Mouse (Mus musculus) hindbrain, embryonic 14.5 days (tissue): ENCODE results near the gene Tstd3. TPM values are rescaled to one million over a fixed set of nuclear protein-coding genes. Genes with fewer than 3 reads are reported as not detected.

Source experiments
- ATAC-seq: fragments of 200-750 bp; cut with Nextera tagmentation; 2 replicates; pipeline ENCODE4 v1.8.0; 2017; ENCODE audit warnings: moderate number of reproducible peaks, mild to moderate bottlenecking, moderate TSS enrichment, moderate library complexity; ENCODE audit not compliant: low FRiP score
- DNase-seq: peaks from one replicate; pipeline ENCODE4 v3.0.0-alpha.2; 2015; ENCODE audit warnings: low spot score
- H3K27ac ChIP-seq: fragments of 300-500 bp; sonication (generic); 2 replicates; pipeline ENCODE4 v1.5.1; 2014; ENCODE audit warnings: mild to moderate bottlenecking, moderate library complexity
- H3K27me3 ChIP-seq: fragments of 300-500 bp; sonication (generic); 2 replicates; pipeline ENCODE4 v1.6.1; 2014; ENCODE audit warnings: mild to moderate bottlenecking, low read length, mixed read lengths; ENCODE audit not compliant: control insufficient read depth, insufficient read depth
- H3K36me3 ChIP-seq: fragments of 300-500 bp; sonication (generic); replicated peaks from 2 replicates; pipeline ENCODE4 v1.6.1; 2014; ENCODE audit not compliant: control insufficient read depth, insufficient read depth
- H3K4me1 ChIP-seq: fragments of 300-500 bp; sonication (generic); replicated peaks from 2 replicates; pipeline ENCODE4 v1.6.1; 2014; ENCODE audit warnings: antibody characterized with exemption, low read length, mixed read lengths; ENCODE audit not compliant: control insufficient read depth, insufficient read depth
- H3K4me2 ChIP-seq: fragments of 300-500 bp; sonication (generic); replicated peaks from 2 replicates; pipeline ENCODE4 v1.6.1; 2014; ENCODE audit warnings: mild to moderate bottlenecking, moderate library complexity
- H3K4me3 ChIP-seq: fragments of 300-500 bp; sonication (generic); replicated peaks from 2 replicates; pipeline ENCODE4 v1.5.1; 2014; ENCODE audit warnings: mild to moderate bottlenecking, low read length
- H3K9ac ChIP-seq: fragments of 300-500 bp; sonication (generic); 2 replicates; pipeline ENCODE4 v1.6.1; 2014
- H3K9me3 ChIP-seq: fragments of 300-500 bp; sonication (generic); 2 replicates; pipeline ENCODE4 v1.6.1; 2016; ENCODE audit warnings: low read length; ENCODE audit not compliant: control insufficient read depth
- WGBS: fragments of 180-500 bp; shearing (Covaris S2); extraction: QIAGEN DNeasy Blood & Tissue Kit; methylation state at CpG from one replicate; pipeline ENCODE4 v1.1.7; 2014; 5-methylcytosine and 5-hydroxymethylcytosine counted together
- polyA plus RNA-seq: library from polyadenylated mRNA; unstranded; fragments of >200 nt; fragmentation: Nextera tagmentation; extraction: Ambion mirVana; gene quantifications from 2 replicates; pipeline ENCODE4 v1.2.1, GENCODE M21; 2014

Tstd3 gene
- polyA plus RNA-seq, result 23.8 and 25.2 TPM in 2 replicates

DNA sequence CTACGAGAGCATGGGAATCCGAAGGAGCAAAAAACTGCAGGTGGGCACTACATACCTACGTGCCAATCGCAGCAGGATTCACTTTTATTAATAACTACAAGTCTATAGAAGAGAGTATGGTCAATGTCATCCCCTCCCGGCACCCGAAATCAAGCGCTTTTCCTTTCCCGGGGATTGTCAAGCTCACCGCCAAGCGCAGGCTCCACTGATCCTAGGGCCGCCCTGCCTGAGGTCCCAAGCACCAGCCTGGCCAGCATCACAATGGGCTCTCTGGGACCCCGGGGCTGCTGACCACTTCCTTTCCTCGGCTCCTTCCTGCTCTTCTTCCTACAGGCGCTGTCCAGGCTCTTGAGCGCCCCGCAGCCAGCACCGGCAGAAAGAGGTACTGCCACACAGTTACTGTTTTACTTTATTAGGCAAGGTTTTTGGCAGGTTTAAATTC is at the start of gene Tstd3, which contains the start of gene Usp45:
Gene Tstd3, minus strand, starts transcription at position 350 of the 442 bp plus-strand sequence.
Gene Usp45, plus strand, starts transcription at position 294 of the 442 bp plus-strand sequence.
- peak; percentile 93 for ATAC-seq
- Histone ChIP-seq H3K36me3 (no peaks in the 10 kb centered on the region), H3K27me3 (no peaks in the 10 kb centered on the region), H3K4me1 (no peaks in the 10 kb centered on the region), H3K9ac (peak within 1 kb of the TSS; percentile 57), H3K9me3 (no peaks in the 10 kb centered on the region), H3K4me3 (peak within 1 kb of the TSS; percentile 49), H3K4me2 (peak within 1 kb of the TSS; percentile 68), H3K27ac (peak within 1 kb of the TSS; percentile 10)
- peak; percentile 86 for DNase-seq
- 1% methylated on average over 17 of the region's 17 CpGs for WGBS

DNA sequence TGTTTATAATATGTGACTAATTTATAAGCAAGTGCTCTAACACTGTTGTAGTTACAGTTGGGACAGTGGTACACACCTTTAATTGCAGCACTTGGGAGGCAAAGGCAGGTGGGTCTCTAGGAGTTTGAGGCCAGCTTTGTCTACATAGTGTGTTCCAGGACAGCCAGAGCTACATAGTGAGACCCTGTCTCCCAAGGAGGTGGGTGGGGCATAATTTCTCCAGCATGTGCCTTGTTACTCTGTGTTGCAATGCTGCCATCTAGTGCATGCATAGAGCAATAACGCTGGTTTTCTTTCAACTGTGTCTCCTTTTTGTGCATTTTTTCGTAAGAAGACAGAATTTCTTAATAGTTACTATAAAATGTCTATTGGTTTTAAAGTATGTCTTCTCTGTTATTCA is 47.0 kb upstream of the Tstd3 start:
- 39% methylated on average over 2 of the region's 2 CpGs for WGBS
- no peak overlapping the region for H3K4me3 ChIP-seq
- H3K27me3 ChIP-seq, result no peaks in the 10 kb centered on the region
- ATAC-seq, result peak; percentile 87
- H3K36me3 ChIP-seq, result peaks cover 60% of the 10 kb centered on the region
- no peak overlapping the region for H3K4me2 ChIP-seq
- peak; percentile 84 for DNase-seq
- no peak overlapping the region for H3K27ac ChIP-seq
- no peaks in the 10 kb centered on the region for H3K4me1 ChIP-seq
- no peak overlapping the region for H3K9ac ChIP-seq
- no peaks in the 10 kb centered on the region for H3K9me3 ChIP-seq

DNA sequence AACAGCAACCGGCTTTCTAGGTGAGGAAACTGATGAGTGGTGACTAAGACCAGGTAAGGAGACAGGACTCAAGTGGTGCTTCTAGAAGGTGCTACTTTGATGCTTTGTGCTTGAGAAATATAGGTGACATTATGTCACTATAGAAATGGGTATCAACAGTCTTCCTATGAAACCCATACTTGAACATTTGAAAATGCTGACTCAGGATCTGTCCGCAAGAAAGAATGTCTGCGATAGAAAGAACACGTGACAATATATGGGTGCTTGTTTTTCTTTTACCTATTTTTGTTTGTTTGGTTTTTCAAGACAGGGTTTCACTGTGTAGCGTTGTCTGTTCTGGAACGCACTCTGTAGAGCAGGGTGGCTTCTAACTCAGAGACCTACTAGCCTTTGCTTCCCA is 45.6 kb upstream of the Tstd3 start:
- ATAC-seq (no peak), DNase-seq (no peak)
- Histone ChIP-seq H3K9me3 (no peaks in the 10 kb centered on the region), H3K4me3 (no peak overlapping the region), H3K27me3 (no peaks in the 10 kb centered on the region), H3K9ac (no peak overlapping the region), H3K4me2 (no peak overlapping the region), H3K4me1 (no peaks in the 10 kb centered on the region), H3K27ac (no peak overlapping the region), H3K36me3 (peaks cover 52% of the 10 kb centered on the region)
- 97% methylated on average over 6 of the region's 6 CpGs for whole genome bisulfite sequencing

DNA sequence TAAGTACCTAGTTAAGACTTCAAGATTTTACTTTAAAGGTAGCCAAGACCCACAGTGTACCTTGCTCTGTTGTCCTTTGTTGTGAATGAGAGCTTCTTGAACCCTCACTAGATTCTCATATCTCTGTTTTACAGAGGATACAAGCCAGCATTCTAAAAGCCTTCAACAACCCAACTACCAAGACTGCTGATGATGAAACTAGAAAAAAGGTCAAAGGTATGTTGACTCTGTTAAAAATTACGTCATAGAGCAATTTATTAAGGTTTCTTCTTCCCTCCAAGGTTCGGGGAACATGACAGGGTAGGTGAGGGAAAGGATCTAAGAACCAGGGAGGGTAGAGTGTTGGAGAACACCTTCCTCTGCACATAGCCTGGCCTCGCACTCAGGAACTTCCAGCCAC is 43.6 kb upstream of the Tstd3 start:
- no peaks in the 10 kb centered on the region for H3K9me3 ChIP-seq
- H3K4me2 ChIP-seq, result no peak overlapping the region
- no peaks in the 10 kb centered on the region for H3K4me1 ChIP-seq
- no peak overlapping the region for H3K9ac ChIP-seq
- H3K36me3 ChIP-seq, result peaks cover 47% of the 10 kb centered on the region
- no peaks in the 10 kb centered on the region for H3K27me3 ChIP-seq
- ATAC-seq (no peak), DNase-seq (no peak)
- H3K4me3 ChIP-seq, result no peak overlapping the region
- no peak overlapping the region for H3K27ac ChIP-seq
- 90% methylated on average over 3 of the region's 3 CpGs for WGBS

DNA sequence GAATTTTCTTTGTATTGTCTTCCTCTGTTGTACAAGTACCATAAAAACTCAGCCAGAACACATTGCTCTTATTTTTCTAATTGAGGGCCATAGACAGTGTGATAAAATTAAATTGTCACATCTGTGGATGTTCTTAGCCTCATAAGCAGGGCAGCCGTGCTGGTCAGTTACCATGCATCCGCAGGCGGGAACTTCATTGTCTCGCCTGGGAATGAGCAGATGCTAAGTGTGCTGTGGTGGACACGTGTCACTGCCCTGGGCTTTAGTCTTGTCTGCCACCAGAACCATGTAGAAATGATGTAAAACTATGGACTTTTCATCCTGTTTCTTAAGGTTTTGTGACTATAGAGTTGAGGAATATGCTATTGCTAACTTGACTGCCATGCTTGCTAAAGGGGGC is 40.2 kb upstream of the Tstd3 start:
- H3K4me2 ChIP-seq, result no peak overlapping the region
- H3K27ac ChIP-seq, result no peak overlapping the region
- WGBS, result 35% methylated on average over 5 of the region's 5 CpGs
- no peak overlapping the region for H3K4me3 ChIP-seq
- ATAC-seq (no peak), DNase-seq (no peak)
- H3K36me3 ChIP-seq, result peaks cover 53% of the 10 kb centered on the region
- H3K9me3 ChIP-seq, result no peaks in the 10 kb centered on the region
- H3K4me1 ChIP-seq, result no peaks in the 10 kb centered on the region
- no peak overlapping the region for H3K9ac ChIP-seq
- H3K27me3 ChIP-seq, result no peaks in the 10 kb centered on the region

DNA sequence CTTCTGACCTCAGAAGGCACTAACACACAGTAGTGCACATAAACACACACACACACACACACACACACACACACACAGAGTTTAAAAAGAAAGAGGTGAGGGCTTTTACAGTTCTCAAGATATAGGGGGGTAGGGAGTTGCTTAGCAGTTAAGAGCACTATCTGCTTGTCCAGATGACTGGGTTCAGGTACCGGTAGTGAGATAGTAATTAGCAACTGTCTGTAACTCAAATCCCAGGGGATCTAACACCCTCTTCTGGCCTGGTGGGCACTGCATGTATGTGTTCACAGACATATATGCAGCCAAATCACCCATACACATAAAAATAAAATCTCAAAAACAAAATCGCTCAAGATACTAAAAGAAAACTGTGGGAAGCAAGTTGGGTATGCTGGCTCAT is 34.6 kb upstream of the Tstd3 start:
- 94% methylated on average over 2 of the region's 2 CpGs for WGBS
- Histone ChIP-seq H3K4me1 (no peaks in the 10 kb centered on the region), H3K4me3 (no peak overlapping the region), H3K27me3 (no peaks in the 10 kb centered on the region), H3K9ac (no peak overlapping the region), H3K36me3 (peaks cover 74% of the 10 kb centered on the region), H3K27ac (no peak overlapping the region), H3K4me2 (no peak overlapping the region), H3K9me3 (no peaks in the 10 kb centered on the region)
- ATAC-seq (no peak), DNase-seq (no peak)

DNA sequence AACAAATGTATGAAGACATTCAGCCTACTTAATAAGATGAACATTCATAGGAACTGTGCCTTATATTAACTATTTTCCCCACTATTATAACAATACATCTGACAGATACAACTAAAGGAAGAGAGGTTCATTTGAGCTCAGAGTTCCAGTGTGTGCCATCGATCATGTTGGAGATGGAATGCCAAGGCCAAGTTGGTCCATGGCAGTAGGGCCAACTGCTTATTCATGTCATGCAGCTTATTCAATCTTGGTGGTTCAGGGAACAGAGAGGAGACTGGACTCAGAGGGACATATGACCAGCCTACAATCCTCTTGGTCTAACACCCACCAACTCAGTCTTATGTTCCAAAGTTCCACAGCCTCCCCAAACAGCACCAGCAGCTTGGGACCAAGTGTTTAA is 34.0 kb upstream of the Tstd3 start:
- H3K27ac ChIP-seq, result no peak overlapping the region
- 100% methylated on average over 1 of the region's 1 CpGs for WGBS
- no peaks in the 10 kb centered on the region for H3K4me1 ChIP-seq
- H3K4me3 ChIP-seq, result no peak overlapping the region
- H3K9me3 ChIP-seq, result no peaks in the 10 kb centered on the region
- no peak overlapping the region for H3K4me2 ChIP-seq
- ATAC-seq (no peak), DNase-seq (no peak)
- no peaks in the 10 kb centered on the region for H3K27me3 ChIP-seq
- no peak overlapping the region for H3K9ac ChIP-seq
- H3K36me3 ChIP-seq, result peaks cover 68% of the 10 kb centered on the region

DNA sequence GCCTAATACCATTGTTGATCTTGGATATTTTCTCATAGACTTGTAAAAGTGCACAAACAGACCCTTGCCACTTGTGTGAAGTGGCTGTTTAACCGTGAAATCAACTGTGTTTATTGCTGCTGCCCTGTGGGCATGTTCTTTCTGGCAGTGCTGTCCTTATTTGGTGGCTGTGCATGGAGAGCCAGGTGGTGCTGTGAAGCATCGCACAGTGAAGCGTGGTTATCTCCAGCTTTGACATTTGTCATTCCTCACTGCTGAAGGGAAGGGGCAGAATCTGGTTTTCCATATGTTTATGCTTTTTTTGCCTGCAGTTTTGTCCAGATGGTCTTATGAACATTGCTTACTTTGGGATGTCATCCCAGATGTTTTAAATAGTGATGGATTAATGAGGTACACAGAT is 26.6 kb upstream of the Tstd3 start:
- Histone ChIP-seq H3K4me2 (no peak overlapping the region), H3K4me1 (no peaks in the 10 kb centered on the region), H3K9me3 (no peaks in the 10 kb centered on the region), H3K27me3 (no peaks in the 10 kb centered on the region), H3K36me3 (peaks cover 25% of the 10 kb centered on the region), H3K4me3 (no peak overlapping the region), H3K9ac (no peak overlapping the region), H3K27ac (no peak overlapping the region)
- DNase-seq (no peak), ATAC-seq (no peak; the same call in 1 of the 2 replicates)
- 53% methylated on average over 3 of the region's 3 CpGs for WGBS

DNA sequence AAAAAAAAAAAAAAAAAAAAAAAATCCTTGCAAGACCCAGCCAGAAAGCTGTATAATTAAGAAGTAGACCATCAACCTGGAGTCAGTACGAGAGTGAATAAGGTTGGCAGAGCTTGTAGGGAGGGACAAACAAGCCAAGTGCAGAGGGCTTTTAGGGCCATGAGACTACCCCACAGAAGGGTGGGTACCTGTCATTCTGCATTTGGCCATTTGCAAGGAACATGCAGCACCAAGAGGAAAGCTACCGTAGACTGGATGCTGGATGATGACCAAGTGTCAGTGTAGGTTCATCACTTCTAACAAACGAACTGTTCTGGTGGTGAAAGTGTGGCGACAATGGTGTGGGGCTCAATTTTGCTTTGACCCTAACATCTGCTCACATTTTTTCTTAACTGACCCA is 22.8 kb upstream of the Tstd3 start:
- WGBS, result 95% methylated on average over 4 of the region's 4 CpGs
- Histone ChIP-seq H3K27me3 (no peaks in the 10 kb centered on the region), H3K9me3 (no peaks in the 10 kb centered on the region), H3K4me3 (no peak overlapping the region), H3K4me1 (no peaks in the 10 kb centered on the region), H3K27ac (no peak overlapping the region), H3K36me3 (peaks cover 42% of the 10 kb centered on the region), H3K4me2 (no peak overlapping the region), H3K9ac (no peak overlapping the region)
- DNase-seq (no peak), ATAC-seq (no peak)

DNA sequence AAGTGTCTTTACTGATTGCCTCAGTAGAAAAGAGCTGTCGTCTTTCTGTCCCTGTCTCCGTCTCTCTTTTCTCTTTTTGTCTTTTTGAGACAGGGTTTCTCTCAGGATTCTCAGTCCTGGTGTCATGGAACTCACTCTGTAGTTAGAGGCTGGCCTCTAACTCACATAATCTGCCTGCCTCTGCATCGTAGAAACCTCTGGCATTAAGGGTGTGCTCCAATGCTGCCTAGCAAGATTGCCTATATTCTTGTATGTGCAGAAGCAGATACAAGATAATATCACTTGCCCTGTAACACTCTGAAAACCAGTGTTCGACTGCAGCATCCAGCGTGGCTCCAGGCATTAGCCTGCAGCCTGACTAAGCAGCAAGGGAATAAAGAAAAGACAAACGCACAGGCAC is 21.9 kb upstream of the Tstd3 start:
- Histone ChIP-seq H3K4me3 (no peak overlapping the region), H3K36me3 (peaks cover 52% of the 10 kb centered on the region), H3K4me2 (no peak overlapping the region), H3K27ac (no peak overlapping the region), H3K4me1 (no peaks in the 10 kb centered on the region), H3K9me3 (no peaks in the 10 kb centered on the region), H3K9ac (no peak overlapping the region), H3K27me3 (no peaks in the 10 kb centered on the region)
- ATAC-seq (no peak), DNase-seq (no peak)
- WGBS, result 86% methylated on average over 6 of the region's 6 CpGs
